Mouse (Mus musculus) brain, embryonic 14.5 days (tissue): ENCODE measurements around the gene Abtb2.

Experiments used
- CTCF ChIP-seq: fragments of 200-500 bp; IDR thresholded peaks from 2 replicates; pipeline ENCODE4 v1.5.1; 2012; ENCODE audit warnings: inconsistent platforms, mild to moderate bottlenecking, moderate library complexity, borderline replicate concordance; ENCODE audit not compliant: insufficient read depth, insufficient read length; ENCODE audit errors: extremely low read depth
- POLR2A ChIP-seq: fragments of 200-500 bp; IDR thresholded peaks from 2 replicates; pipeline ENCODE4 v1.6.1; 2012; ENCODE audit warnings: mild to moderate bottlenecking, inconsistent platforms, borderline replicate concordance; ENCODE audit not compliant: poor library complexity, insufficient read depth, insufficient read length, severe bottlenecking; ENCODE audit errors: extremely low read depth

- TF ChIP-seq CTCF (no peak), POLR2A (no peak)
Measured at GRCm38 (mm10) chr2:103676808-103677207, 110.7 kb downstream of the Abtb2 start.
